Mouse (Mus musculus): ENCODE results near the gene Uhrf1bp1. TPM values are rescaled to one million over a fixed set of nuclear protein-coding genes. Genes with fewer than 3 reads are reported as not detected.

Uhrf1bp1 gene
- polyA plus RNA-seq, 1 experiment from 2014 or later, result 7.5 TPM

GRCm38 (mm10) chr17:27945546-27946216 is 89.4 kb downstream of the Uhrf1bp1 start:
- 37% methylated on average over 6 of the region's 6 CpGs for WGBS
- peak overlapping the region; percentile 86 for H3K27ac ChIP-seq (ENCODE audit: low read length)
- no peaks in the 10 kb centered on the region for H3K36me3 ChIP-seq (ENCODE audit: insufficient read depth, low read length)
- H3K27me3 ChIP-seq (ENCODE audit: insufficient read depth, low read length), result no peaks in the 10 kb centered on the region
- H3K4me3 ChIP-seq (ENCODE audit: low read length), result no peak overlapping the region
- H3K9me3 ChIP-seq (ENCODE audit: low read length), result no peaks in the 10 kb centered on the region
- ATAC-seq (ENCODE audit: low FRiP score, low TSS enrichment), result peak; percentile 86
- peak overlapping the region; percentile 50; the same call in 1 of the 2 replicates for H3K9ac ChIP-seq (replicated peaks; ENCODE audit: low read length)
- H3K4me2 ChIP-seq (replicated peaks; ENCODE audit: low read depth, low read length), result no peak overlapping the region
- peaks cover 22% of the 10 kb centered on the region for H3K4me1 ChIP-seq (ENCODE audit: insufficient read depth, low read length)

- Histone ChIP-seq H3K27ac (ENCODE audit: low read length) (peak overlapping the region; percentile 86), H3K4me1 (ENCODE audit: insufficient read depth, low read length) (peaks cover 22% of the 10 kb centered on the region), H3K4me2 (replicated peaks; ENCODE audit: low read depth, low read length) (no peak overlapping the region), H3K36me3 (ENCODE audit: insufficient read depth, low read length) (no peaks in the 10 kb centered on the region), H3K9ac (replicated peaks; ENCODE audit: low read length) (no peak overlapping the region), H3K9me3 (ENCODE audit: low read length) (no peaks in the 10 kb centered on the region), H3K4me3 (ENCODE audit: low read length) (no peak overlapping the region), H3K27me3 (ENCODE audit: insufficient read depth, low read length) (no peaks in the 10 kb centered on the region)
- no peak for ATAC-seq (ENCODE audit: low FRiP score, low TSS enrichment)
- WGBS, result 82% methylated on average over 8 of the region's 8 CpGs
Measured at GRCm38 (mm10) chr17:27946371-27946770, 90.1 kb downstream of the Uhrf1bp1 start.

DNA sequence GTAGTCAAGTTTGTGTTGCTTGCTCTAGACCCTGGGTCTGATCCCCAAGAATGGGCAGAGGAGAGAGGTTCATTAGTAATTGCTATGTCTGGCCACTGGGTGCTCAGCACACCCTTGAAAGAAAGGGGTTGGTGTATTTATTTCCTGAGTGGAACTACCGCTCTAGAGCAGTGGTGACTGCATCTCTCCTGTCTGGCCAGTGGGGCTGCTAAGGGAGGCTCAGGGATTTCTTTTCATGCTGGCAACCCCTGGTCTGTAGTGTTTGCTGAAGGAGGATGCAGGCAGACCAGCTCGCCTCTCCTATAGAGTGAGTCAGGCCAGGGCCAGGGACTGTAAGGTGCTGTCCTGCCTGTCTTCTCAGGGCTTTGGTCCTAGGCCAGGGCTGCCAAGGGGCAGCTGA is 90.9 kb downstream of the Uhrf1bp1 start:
- Histone ChIP-seq H3K27me3 (ENCODE audit: insufficient read depth, low read length) (no peaks in the 10 kb centered on the region), H3K4me2 (replicated peaks; ENCODE audit: low read depth, low read length) (no peak overlapping the region), H3K4me1 (ENCODE audit: insufficient read depth, low read length) (peaks cover 22% of the 10 kb centered on the region), H3K36me3 (ENCODE audit: insufficient read depth, low read length) (no peaks in the 10 kb centered on the region), H3K27ac (ENCODE audit: low read length) (no peak overlapping the region), H3K9me3 (ENCODE audit: low read length) (no peaks in the 10 kb centered on the region), H3K4me3 (ENCODE audit: low read length) (no peak overlapping the region), H3K9ac (replicated peaks; ENCODE audit: low read length) (no peak overlapping the region)
- 89% methylated on average over 2 of the region's 2 CpGs for WGBS
- peak; percentile 13; the same call in 1 of the 2 replicates for ATAC-seq (ENCODE audit: low FRiP score, low TSS enrichment)

Other genes starting within 250 kb of the Uhrf1bp1 start
- 81.8 and 84.1 TPM in 2 replicates for gene Nudt3, start 232.9 kb upstream of the Uhrf1bp1 start, polyA plus RNA-seq (2015; fragmentation: Nextera tagmentation; extraction: Ambion mirVana)
- gene RPS10-NUDT3, start 221.2 kb upstream of the Uhrf1bp1 start, polyA plus RNA-seq (2015; fragmentation: Nextera tagmentation; extraction: Ambion mirVana), result not detected in 2 replicates
- 825 and 828 TPM in 2 replicates for gene Rps10, start 219.8 kb upstream of the Uhrf1bp1 start, polyA plus RNA-seq (2015; fragmentation: Nextera tagmentation; extraction: Ambion mirVana)
- 1.4 and 1.7 TPM in 2 replicates for gene Pacsin1, start 200.9 kb upstream of the Uhrf1bp1 start, polyA plus RNA-seq (2015; fragmentation: Nextera tagmentation; extraction: Ambion mirVana)
- gene Spdef, start 127.5 kb upstream of the Uhrf1bp1 start, polyA plus RNA-seq (2015; fragmentation: Nextera tagmentation; extraction: Ambion mirVana), result 0.18 and 0.31 TPM in 2 replicates
- gene D17Wsu92e, start 35.8 kb upstream of the Uhrf1bp1 start, polyA plus RNA-seq (2015; fragmentation: Nextera tagmentation; extraction: Ambion mirVana), result 18.8 and 19.4 TPM in 2 replicates
- 286 and 293 TPM in 2 replicates for gene Snrpc, start 18.3 kb upstream of the Uhrf1bp1 start, polyA plus RNA-seq (2015; fragmentation: Nextera tagmentation; extraction: Ambion mirVana)
- 14.5 and 15.0 TPM in 2 replicates for gene Anks1, start 52.9 kb downstream of the Uhrf1bp1 start, polyA plus RNA-seq (2015; fragmentation: Nextera tagmentation; extraction: Ambion mirVana)
- 59.9 and 72.7 TPM in 2 replicates for gene Taf11, start 53.4 kb downstream of the Uhrf1bp1 start, polyA plus RNA-seq (2015; fragmentation: Nextera tagmentation; extraction: Ambion mirVana)
- 6.4 and 7.6 TPM in 2 replicates for gene Tcp11, start 224.2 kb downstream of the Uhrf1bp1 start, polyA plus RNA-seq (2015; fragmentation: Nextera tagmentation; extraction: Ambion mirVana)